Mouse (Mus musculus) right cerebral cortex, postnatal 10 days (tissue): ENCODE measurements at regions not wholly inside any gene's neighbourhood (a gene's known extent, or its start where the extent isn't known, plus 50 kb on each side); places are given as distances from the start of the nearest gene placed in this dataset.

Experiments
- DNase-seq, 2 experiments: peaks; one replicate each; pipeline ENCODE4 v3.0.0; 2021; ENCODE audit warnings: low spot score in 2 of 2

DNA sequence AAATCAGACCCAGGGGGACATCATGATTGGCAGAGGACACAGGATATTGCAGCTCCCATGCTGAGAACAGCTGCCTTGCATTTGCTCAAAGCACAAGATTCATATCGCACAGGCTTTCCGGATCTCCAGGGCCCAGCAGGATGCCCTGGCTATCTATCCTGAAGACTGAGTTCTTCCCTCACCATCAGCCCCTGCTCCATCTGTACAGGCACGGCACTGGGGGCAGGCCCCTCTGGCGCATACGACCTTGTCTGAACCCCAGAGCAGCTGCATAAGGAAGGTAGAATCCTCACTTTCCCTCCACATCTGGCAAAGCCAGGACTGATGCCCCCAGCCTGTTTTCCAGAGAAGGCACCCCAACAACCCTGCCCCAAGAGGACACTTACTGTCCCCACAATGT is 266.8 kb downstream of the Tns1 start:
- no peak for DNase-seq

DNA sequence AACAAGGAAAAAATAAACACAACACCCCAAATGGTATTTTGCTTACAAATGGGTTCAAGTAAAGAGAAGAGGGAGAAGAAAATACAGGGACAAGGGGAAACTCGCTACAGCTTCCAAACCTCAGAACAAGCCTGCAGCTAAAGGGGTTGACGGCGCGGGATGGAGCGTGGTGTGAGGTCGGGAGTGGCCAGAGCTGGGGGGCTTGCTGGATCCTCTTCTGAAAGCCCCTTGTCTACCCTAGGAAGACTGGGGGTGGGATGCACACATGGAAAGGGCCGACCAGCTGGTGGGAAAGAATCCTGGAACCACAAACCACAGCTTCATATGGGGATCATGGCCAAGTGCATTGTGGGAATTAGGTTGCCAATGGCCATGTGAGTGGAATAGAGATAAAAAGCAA is 267.4 kb downstream of the Tns1 start:
- DNase-seq = no peak

DNA sequence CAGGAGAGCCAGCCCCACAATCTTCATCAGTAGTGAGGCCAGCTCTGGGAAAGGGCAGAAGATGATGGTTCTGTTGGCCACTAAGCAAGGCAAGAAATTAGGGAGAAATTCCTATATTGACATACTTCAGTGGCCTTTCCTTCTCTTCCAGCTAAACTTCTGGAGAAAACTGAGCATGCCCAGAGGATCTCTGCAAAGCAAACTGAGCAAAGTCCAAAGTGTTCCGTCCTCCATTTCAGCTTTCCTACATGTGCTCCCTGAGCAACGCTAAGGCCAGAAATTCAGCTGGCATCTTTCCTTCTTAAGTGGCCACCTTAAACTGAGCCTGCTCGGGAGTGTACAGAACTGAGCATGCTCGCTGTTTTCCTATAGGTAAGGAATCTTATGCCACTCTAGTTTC is 268.9 kb downstream of the Tns1 start:
- DNase-seq = no peak

DNA sequence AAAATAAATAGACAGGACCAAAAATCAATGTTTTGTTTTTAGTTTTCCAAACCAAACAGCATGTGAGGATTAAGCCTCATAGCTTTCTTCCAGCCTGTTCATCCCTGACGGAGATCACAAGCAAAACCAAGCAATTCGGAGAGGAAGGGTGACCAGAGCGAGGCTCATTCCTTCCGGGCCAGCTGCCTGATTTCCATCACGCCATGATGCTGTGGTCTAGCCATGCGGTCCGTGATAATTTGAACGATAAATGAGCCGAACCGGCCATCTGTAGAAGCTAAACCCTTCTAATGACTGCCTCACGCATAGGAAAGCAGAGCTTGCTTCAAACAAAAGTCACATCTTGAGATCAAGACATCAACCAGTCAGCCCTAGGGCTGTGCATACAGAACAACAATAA is 270.4 kb downstream of the Tns1 start:
- no peak for DNase-seq

DNA sequence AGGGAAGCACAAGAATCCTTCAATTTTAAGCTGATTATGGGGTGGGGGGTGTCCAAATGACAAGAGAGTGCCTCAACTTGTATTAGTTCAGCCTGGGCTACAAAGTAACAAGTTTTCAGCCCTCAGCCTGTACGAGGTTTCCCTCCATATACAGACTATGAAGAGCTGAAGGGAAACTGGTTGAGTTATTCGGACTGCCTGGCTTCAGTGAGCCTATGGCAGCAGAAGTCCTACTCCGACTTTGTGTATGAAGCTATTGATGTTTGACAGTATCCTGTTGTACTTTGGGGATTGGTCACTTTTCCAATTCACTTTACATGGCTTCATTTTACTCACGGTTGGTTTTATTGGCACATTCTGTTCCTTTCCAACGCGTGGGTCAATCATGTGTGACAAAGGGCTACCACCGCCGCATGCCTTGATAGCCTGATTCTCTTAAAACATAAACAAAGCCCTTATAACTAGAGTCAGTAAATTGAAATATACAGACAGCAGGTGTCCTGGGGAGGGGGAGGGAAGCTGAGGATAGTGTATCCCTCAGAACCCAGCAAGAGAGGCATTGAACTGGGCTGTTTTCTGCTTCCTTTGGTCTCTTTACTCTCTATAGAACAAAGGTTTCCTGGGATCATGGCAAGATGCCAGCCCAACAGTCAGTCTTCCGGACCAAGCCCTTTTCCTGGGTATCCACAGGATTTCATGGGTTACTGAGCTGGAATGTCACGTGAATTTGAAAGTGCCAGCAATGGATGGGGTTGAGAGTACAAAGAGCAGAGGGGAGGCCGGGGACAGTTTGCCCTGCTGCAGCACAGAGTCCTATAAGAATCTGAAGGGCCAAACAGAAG is 273.9 kb downstream of the Tns1 start:
- no peak for DNase-seq

DNA sequence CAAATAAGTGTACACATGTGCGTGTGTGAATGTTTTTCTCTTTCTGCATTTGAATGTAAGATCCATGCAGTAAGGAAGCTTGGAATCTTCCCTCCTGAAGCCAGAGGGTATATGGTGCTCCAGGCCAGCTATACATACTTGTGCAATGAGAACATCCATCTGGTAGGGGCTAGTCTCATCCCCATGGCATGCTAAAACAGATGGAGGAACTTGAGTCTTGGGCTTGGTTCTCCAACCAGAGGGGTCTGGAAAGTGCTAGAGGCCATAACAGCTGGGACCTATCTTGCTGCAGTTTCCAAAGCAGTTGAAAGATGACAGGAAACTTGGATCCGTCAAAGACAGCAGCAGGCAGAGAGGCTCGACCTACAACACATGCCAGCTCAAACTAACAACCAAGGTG is 275.9 kb downstream of the Tns1 start:
- no peak for DNase-seq

DNA sequence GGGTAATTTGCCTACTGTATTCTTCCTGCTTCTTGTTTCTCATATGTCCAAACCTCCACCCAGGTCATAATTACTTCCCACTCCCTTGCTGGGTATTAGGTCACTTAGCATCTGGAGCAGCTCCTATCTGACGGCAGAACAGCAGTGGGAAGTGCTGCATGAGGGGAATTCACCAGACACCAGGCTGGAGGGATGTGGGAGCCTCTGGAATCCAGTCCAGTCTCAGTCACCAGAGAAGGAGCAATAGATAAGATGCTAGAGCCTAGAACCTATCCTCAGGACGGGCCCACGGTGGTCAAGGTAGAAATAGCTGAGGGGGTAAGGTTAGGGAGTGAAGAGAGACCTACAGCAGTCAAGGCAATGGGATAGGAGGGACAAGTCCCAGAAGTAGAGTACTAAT is 277.1 kb downstream of the Tns1 start:
- no peak for DNase-seq

DNA sequence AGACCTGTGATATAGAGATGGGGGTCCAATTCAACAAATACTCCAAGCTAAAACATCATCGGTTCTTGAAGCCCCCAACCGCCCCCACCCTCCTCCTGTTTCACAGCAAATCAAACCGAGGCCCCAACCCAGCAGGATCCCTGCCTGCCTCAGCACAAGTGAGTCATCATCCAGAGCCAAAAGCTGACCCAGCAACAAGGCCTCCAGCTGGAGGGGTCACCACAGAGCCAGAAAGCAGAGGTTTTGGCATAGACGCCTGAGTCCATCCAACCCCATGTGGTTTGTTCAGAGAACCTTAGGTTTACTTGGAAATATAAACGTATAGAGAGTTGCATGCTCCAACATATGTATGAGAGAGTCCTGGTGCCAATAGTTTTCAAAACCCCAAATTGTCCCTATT is 279.1 kb downstream of the Tns1 start:
- DNase-seq = no peak

DNA sequence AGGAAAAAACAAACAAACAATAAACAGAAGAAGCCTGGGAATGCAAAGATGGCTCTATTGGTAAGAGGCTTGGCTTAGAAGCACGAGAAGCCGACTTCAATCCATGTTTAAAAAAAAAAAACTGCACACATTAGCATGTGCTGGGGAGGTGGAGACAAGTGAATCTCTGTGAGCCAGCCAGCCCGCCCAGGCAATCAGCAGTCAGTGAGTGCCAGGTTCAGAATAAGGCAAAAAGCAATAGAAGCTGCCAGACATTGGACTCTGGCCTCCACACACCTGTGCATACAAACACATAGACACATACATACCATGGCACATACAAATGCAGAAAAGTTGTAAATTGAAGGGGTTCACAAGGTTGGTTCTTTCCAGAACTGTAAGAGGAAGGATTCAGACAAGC is 279.7 kb downstream of the Tns1 start:
- no peak for DNase-seq

DNA sequence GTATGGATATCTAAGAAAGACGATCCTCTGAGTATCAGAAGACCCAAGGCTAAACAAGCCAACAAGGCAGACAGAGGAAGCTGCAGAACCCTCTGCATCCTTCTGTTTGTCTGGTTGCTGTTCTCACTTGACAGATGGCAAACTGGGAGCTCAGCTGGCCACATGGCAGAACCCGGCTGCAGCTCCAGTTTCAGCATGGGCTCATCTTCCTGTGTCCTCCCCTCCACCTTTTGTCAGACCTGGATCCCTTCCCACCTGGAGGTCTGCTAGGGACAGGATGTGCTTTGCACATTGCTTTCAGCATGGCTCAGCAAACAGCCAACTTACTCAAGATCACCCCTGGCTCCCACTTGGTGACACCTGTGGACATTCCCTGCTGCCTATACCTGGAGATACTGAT is 284.9 kb downstream of the Tns1 start:
- DNase-seq = no peak

DNA sequence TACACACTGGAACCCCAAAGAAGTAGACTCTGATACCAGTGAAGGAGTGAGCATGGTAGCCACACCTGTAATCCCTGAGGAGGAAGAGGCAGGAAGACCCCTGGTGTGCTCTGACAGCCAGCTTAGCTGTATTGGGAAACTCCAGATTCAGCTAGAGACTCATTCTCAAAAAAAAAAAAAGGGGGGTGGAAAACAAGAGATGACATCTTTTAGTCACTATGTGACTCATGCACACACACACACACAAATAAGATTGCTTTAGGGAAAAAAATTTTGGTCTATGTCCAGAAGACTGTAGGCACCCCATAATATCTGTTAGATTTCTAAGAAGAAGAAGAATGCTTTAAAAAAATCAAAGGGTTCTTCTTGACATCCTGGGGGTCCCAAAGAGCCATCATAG is 287.6 kb downstream of the Tns1 start:
- no peak for DNase-seq

DNA sequence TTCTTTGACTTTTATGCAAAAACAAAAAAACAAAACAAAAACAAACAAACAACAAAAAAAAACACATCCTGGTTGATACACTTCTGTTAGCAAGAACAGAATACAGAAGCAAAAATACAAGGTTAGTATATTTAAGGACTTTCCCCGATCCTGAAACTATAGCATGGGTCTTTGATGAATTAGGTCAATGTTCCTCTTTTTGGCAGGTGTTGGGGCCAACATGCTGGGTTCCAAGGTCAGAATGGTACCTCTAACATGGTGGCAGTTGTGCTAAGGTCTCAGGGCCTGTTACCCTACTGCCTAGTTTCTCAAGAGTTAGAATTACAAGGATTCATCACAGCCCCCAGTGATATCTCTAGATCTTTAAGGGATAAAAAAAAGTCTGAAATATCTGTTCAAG is 289.7 kb downstream of the Tns1 start:
- no peak for DNase-seq

DNA sequence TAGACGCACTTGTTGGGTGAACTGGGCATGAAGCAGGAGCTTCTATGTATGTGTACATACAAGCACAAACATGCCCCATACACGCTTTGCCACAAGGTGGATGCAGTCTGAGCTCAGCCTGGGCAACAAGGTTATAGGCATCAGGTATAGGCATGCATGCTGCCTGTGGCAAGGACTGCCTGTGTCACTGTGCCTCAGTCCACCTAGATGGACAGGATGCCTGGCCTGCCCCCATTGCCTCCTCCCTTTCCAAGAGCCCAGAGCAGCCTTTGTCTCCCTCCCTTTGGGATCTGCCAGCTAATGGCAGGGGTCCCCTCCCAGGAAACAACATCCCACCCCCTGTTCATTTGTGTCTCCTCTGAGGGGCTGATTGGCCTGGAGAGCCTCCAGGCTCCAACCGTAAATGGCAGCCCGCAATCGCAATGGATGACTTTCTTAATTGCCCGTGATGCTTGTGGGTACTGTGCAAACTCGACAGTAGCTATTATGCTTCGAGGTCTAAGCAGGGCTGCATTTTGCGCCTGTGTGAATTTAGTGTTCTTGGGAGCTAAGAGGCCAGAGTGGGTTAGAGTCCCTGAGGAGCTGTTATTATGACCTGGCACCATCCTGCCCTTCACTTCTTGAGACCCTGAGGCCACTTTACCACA is 293.6 kb downstream of the Tns1 start:
- peak; percentile 34 to 37 for DNase-seq

DNA sequence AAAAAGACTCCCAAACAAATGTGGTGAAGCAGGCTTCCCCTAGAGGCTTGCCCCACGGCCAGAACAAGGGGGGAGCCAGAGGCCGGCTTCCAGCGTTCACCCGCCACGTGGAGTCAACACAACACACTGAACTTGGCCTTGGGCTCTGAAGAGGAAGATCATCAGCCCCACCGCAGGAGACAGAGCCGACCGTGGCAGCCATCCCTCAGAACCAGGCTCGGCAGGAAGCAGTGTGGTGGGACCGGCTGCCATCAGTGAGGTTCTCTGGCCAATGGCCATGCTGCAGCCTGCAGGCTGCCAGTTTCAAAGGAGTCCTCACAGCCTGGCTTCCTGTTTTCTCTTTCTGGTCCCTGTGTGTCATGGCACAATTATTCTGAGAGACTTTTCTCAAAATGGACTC is 295.3 kb downstream of the Tns1 start:
- peak; percentile 63 to 64 for DNase-seq

DNA sequence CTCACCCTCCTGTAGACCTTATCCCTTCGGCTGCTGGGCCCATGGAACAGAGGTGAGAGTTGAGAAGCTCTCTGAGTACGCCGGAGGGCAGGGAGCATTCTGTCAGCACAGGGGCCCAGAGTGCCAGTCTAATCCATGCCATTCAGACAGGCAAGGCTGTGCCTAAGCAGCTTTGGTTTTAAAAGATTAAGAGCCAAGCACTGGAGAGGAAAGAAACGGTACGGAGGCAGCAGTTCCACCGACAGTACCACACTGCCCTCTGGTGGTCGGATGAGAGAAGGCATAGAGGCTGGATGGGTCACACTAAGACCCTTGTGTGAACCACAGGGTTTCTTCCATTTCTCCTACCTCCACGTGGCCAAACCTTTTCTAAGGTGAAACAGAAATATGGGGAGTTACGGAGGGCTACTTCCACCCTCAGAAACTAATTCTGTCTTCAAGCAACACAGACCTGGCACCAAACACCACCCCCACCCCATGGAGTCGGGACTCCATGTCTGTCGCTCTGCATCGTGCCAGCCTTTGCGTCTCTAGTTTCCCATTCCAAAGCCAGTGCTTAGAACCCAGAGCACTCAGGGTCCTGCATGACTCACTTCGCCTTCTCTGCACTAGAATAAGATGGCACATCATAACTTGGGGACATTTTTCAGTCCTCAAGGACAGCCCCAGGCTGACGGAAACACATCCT is 297.9 kb downstream of the Tns1 start:
- peak; percentile 89 to 93 for DNase-seq

DNA sequence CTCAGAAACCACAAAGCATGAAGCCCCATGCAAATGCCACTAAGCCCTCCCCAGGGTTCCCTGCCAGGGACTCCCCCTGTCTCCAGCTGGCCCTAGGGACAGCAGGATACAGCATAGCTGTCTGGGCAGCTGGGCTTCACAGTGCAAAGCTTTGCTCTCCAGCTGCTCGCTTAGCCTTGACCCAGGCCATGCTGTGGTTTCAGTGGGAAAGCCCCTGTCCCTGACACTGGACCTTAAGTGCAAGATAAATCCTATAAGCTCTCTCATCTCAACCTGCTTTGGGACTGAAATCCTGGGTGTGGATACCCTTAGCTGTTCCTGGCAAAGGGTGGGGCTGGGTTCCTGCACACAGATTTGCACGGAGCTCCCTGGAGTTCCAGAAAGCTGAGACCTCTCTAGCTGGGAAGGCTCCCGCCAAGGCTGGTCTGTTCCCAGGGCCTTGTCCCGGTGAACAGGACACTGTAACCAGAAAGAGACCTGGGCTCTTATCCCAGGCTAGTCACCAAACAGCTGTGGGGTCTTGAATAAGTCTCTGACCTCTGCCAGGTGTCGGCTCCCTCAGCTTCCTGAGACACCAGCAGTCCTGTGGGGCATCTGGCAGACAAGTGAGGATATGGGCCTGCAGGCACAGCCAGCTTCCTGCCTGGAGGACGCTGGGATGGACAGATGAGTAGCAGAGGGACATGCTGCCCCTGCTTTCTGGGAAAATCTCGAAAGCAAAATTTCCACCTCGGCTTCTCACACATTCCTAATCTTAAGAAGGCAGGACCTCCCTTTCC is 299.7 kb downstream of the Tns1 start:
- no peak for DNase-seq

DNA sequence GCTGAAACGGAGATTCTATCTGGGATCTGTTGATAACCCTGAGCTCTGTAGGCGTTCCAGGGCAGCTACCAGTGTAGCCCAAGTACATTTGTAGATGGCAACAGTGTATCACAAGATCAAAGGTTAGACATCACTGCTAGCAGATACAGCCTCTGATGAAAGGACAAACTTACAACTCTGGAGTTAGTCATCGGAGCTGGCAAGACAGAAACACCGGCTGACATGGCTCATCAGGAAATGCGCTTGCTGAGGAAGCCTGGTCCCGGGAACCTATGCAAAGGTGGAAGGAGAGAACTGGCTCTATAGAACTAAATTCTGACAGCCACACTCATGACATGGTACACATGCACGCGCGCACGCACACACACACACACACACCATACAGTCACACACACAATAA is 300.5 kb downstream of the Tns1 start:
- DNase-seq = no peak

DNA sequence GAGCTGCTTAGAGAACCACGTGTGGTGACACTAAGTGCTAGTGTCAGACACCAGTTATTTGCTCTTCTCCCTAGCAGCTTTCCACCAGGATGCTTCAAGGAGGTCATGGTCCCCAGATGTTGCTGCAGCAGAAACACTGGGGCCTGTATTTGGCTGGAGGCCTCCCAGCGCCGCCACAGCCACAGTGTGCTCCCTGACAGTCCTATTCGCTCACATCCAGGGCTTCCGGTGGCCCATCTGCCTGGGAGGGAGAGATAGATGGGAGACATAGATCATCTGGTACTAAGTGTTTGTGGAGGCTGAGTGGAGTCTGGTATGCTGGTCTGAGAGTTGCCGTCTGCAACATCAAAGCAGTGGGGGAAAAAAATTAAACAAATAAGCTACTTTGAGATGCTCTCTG is 301.6 kb downstream of the Tns1 start:
- DNase-seq = no peak

DNA sequence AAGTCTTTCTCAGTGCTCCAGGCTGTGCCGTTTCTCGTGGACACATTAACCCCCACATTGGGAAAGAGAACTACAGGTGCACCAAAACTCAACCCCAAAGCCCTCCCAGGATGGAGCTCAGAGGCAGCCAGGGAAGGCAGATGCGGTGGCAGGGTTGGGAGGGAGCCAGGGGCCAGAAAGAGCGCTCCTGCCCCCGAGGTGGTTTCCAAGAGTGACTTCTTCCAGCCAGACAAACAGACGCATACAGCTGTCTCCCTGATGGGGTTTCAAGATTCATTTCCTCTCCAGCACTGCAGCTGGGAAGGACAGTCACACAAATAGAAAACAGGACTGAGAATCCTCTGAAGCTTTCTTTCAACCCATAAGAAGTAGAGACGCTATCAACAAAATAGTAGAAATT is 303.5 kb downstream of the Tns1 start:
- no peak for DNase-seq

DNA sequence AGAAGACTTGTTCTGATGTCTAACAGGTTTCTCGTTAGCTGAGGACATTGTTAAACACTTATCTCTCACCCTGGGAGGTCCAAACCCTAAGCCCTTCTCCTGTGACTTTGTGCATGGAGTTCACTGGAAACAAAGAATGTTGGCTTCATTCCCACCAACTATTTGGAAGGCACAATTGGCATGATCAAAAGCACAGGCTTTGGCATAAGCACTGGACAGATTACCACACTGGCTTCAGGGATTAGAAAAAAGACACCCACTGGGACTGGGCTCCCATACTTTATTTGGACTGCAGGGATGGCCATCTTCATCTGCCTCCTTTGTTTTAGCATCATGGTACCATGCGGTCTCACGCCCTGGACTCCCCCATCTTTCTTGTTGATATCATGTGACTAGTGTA is 317.0 kb downstream of the Tns1 start:
- no peak for DNase-seq

DNA sequence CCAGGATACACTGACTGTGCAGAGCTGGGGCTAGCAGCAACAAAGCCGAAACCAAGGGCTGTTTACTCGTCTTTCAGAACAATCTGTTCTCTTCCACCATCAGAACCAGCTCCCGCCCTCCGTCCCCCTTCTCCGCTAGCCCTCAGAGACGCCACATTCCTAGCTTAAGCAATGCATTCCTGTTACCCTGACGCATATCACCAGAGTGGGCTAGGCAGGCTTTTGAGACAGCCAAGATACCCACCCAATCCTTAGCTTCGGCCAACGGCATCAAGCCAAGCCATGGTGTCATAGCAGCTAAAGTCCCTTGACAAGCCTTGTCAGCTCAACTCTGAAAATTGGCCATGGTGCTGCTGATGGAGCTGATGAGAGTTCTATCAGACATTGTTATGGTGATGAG is 319.1 kb downstream of the Tns1 start:
- no peak for DNase-seq

DNA sequence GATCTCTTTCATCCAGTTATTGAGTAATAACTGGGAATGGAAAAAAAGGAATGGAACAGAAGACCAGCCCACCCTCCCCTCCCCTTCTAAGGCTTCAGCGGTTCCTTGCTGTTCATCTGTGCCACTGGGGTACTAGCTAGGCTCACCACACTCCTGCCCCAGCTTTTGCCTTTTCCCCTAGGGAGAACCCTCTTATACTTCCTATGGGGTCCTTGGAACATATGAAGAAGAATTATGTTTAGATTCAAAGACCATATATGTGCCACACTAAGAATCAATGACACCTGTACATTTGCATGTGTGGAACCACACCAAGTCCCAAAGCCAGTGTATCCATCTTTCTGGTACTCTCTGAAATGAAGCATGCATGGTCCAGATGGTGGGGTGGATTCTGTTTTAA is 324.3 kb downstream of the Tns1 start:
- DNase-seq = no peak
